Mouse (Mus musculus): ENCODE data around the gene Tspan32. TPM values are rescaled to one million over a fixed set of nuclear protein-coding genes. Genes with fewer than 3 reads are reported as not detected.

Tspan32 gene
- polyA plus RNA-seq, 1 experiment, result 59.5 TPM

GRCm38 (mm10) chr7:143068882-143069591 is 64.2 kb downstream of the Tspan32 start, which contains the start of gene Tssc4:
Gene Tssc4 (plus strand): TSS chr7:143069249.
- Histone ChIP-seq H3K79me2 (ENCODE audit: control insufficient read depth, insufficient read depth) (peaks cover 12% of the 10 kb centered on the region), H3ac (ENCODE audit: control insufficient read depth, insufficient read length) (peak within 1 kb of the TSS; percentile 91), H3K4me3 (peak within 1 kb of the TSS; percentile 92), H3K4me2 (ENCODE audit: low read depth) (peak within 1 kb of the TSS; percentile 84), H3K36me3 (ENCODE audit: control insufficient read depth, insufficient read depth) (peaks cover 47% of the 10 kb centered on the region), H3K27me3 (ENCODE audit: control insufficient read depth, insufficient read depth, insufficient read length) (no peaks in the 10 kb centered on the region)
- peak; percentile 79 for TF ChIP-seq POLR2A (IDR thresholded peaks at IDR 0.05; ENCODE audit: insufficient read length, low read depth)
- TF ChIP-seq POLR2AphosphoS2 (IDR thresholded peaks at IDR 0.05; ENCODE audit: insufficient read length, low read depth), result peak; percentile 99
- no peak for TF ChIP-seq TCF12 (IDR thresholded peaks at IDR 0.05; ENCODE audit: insufficient read depth, poor library complexity, severe bottlenecking)
- no peak for TF ChIP-seq CEBPB (IDR thresholded peaks at IDR 0.05; ENCODE audit: insufficient read depth, poor library complexity, severe bottlenecking)
- no peak for TF ChIP-seq MYOD1 (IDR thresholded peaks at IDR 0.05; ENCODE audit: control insufficient read depth in 1 of 3, insufficient read length in 2 of 3, low read depth in 2 of 3)
- peak; percentile 53 for TF ChIP-seq E2F4 (IDR thresholded peaks at IDR 0.05; ENCODE audit: insufficient read depth)
- TF ChIP-seq USF1 (IDR thresholded peaks at IDR 0.05; ENCODE audit: low read depth), result no peak

Other genes starting within 250 kb of the Tspan32 start
- gene Th, start 73.9 kb upstream of the Tspan32 start, polyA plus RNA-seq (2012; fragmentation: generic; extraction: Trizol), result not detected
- gene Ascl2, start 35.8 kb upstream of the Tspan32 start, polyA plus RNA-seq (2012; fragmentation: generic; extraction: Trizol), result not detected
- gene Cd81, start 47.7 kb downstream of the Tspan32 start, polyA plus RNA-seq (2012; fragmentation: generic; extraction: Trizol), result 744 TPM
- gene Tssc4, start 64.2 kb downstream of the Tspan32 start, polyA plus RNA-seq (2012; fragmentation: generic; extraction: Trizol), result 78.6 TPM
- gene Trpm5, start 89.6 kb downstream of the Tspan32 start, polyA plus RNA-seq (2012; fragmentation: generic; extraction: Trizol), result 6.9 TPM
- gene Kcnq1, start 101.3 kb downstream of the Tspan32 start, polyA plus RNA-seq (2012; fragmentation: generic; extraction: Trizol), result 0.12 TPM